Mouse (Mus musculus) CH12.LX (cell line): ENCODE data around the gene Tfap2a.

ENCODE experiments used
- BHLHE40 ChIP-seq: IDR thresholded peaks from 2 replicates; pipeline ENCODE4 v1.6.1; 2011; ENCODE audit warnings: mild to moderate bottlenecking, low read depth, low read length, improper control_type of control experiment
- CTCF ChIP-seq, 2 experiments: IDR thresholded peaks in 1 of 2; conservative IDR thresholded peaks in 1 of 2; 2 replicates each; pipeline ENCODE4 v1.5.1; 2011 to 2012; ENCODE audit warnings: low read depth in 2 of 2, low read length in 2 of 2, improper control_type of control experiment in 1 of 2, inconsistent platforms in 1 of 2, mild to moderate bottlenecking in 1 of 2, moderate library complexity in 1 of 2
- EP300 ChIP-seq: IDR thresholded peaks from 2 replicates; pipeline ENCODE4 v1.6.1; 2011; ENCODE audit warnings: low read length, improper control_type of control experiment
- KAT2A ChIP-seq: IDR thresholded peaks from 2 replicates; pipeline ENCODE4 v1.6.1; 2012; ENCODE audit warnings: low read length, improper control_type of control experiment, inconsistent platforms; ENCODE audit not compliant: insufficient replicate concordance
- MAFK ChIP-seq: IDR thresholded peaks from 2 replicates; pipeline ENCODE4 v1.6.1; 2011; ENCODE audit warnings: low read length, improper control_type of control experiment; ENCODE audit not compliant: insufficient replicate concordance
- MAX ChIP-seq: IDR thresholded peaks from 2 replicates; pipeline ENCODE4 v1.6.1; 2011; ENCODE audit warnings: low read length, improper control_type of control experiment
- PAX5 ChIP-seq: IDR thresholded peaks from 2 replicates; pipeline ENCODE4 v1.6.1; 2012; ENCODE audit warnings: low read length, inconsistent platforms, mixed read lengths
- POLR2A ChIP-seq: IDR thresholded peaks from 2 replicates; pipeline ENCODE4 v1.6.1; 2011; ENCODE audit warnings: low read depth, mild to moderate bottlenecking, improper control_type of control experiment, low read length
- POLR2AphosphoS2 ChIP-seq: IDR thresholded peaks from 2 replicates; pipeline ENCODE4 v1.6.1; 2011; ENCODE audit warnings: low read depth, low read length, improper control_type of control experiment
- RAD21 ChIP-seq: IDR thresholded peaks from 2 replicates; pipeline ENCODE4 v1.6.1; 2011; ENCODE audit warnings: low read depth, mild to moderate bottlenecking, low read length, improper control_type of control experiment, moderate library complexity
- SIN3A ChIP-seq: IDR thresholded peaks from 2 replicates; pipeline ENCODE4 v1.6.1; 2012; ENCODE audit warnings: low read length, improper control_type of control experiment, inconsistent platforms
- USF1 ChIP-seq: IDR thresholded peaks from 2 replicates; pipeline ENCODE4 v1.6.1; 2014; ENCODE audit warnings: low read depth, mild to moderate bottlenecking, inconsistent platforms, low read length, improper control_type of control experiment
- ZMIZ1 ChIP-seq: IDR thresholded peaks from 2 replicates; pipeline ENCODE4 v1.6.1; 2012; ENCODE audit warnings: low read depth, mild to moderate bottlenecking, inconsistent platforms, low read length, improper control_type of control experiment
- ZNF384 ChIP-seq: IDR thresholded peaks from 2 replicates; pipeline ENCODE4 v1.6.1; 2012; ENCODE audit warnings: low read depth, low read length, improper control_type of control experiment, inconsistent platforms

- TF ChIP-seq MAX, result no peak
- TF ChIP-seq SIN3A, result no peak
- no peak for TF ChIP-seq PAX5
- no peak for TF ChIP-seq POLR2A
- no peak for TF ChIP-seq EP300
- TF ChIP-seq KAT2A, result no peak
- TF ChIP-seq ZNF384, result no peak
- no peak for TF ChIP-seq POLR2AphosphoS2
- TF ChIP-seq USF1, result no peak
- no peak for TF ChIP-seq CTCF (conservative IDR thresholded peaks at IDR 0.05 in 1 of 2, IDR thresholded peaks at IDR 0.05 in 1 of 2; ENCODE audit: low read depth in 2 of 2, low read length in 2 of 2)
- TF ChIP-seq ZMIZ1, result no peak
- TF ChIP-seq RAD21, result no peak
- no peak for TF ChIP-seq BHLHE40
- TF ChIP-seq MAFK, result no peak
Measured at GRCm38 (mm10) chr13:40732816-40733541, 5.2 kb downstream of the Tfap2a start.
